Mouse (Mus musculus): ENCODE measurements around the gene Brs3.

Brs3 gene

DNA sequence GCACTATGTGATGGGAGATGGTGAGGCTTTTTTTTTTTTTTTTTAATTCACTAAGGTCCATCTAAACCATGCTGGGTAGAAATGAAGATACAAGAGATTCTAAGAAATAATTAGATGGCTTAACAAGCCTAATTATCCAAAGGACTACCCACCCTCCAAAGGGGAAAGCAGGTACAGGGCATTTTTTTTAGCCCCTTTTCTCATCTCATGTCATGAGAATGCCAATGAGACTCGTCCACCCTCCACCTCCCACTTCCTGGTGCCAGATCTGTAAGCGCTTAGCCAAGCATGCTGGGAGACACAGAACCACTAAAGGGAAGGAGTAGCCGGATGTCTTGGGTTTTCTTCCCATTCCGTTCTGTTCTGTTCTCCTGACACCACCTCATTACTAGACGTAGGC, at the start of gene Brs3:
TSS of gene Brs3 (plus strand) at position 301 of the 400 bp plus-strand sequence.
- no peak for DNase-seq (ENCODE audit: low read depth, low spot score)

DNA sequence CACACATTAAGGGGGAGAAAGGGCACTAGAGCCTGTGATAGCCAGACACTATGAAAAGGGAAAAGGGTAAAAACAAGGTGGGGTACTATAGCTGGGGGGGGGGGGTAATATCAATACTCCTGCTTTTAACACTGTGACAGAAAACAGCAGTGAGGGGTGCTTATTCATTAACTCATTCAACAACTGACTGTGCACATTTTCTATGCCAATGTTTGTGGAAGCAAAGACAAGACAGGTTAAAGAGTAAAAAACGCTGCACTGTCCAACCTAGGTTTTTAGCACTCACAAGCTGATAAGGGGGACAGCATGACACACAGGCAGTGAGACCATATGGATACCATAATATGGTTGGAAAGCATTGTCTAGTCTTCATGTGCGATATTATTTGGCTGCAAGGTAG, 30.0 kb upstream of the Brs3 start:
- DNase-seq (ENCODE audit: low read depth, low spot score): no peak

DNA sequence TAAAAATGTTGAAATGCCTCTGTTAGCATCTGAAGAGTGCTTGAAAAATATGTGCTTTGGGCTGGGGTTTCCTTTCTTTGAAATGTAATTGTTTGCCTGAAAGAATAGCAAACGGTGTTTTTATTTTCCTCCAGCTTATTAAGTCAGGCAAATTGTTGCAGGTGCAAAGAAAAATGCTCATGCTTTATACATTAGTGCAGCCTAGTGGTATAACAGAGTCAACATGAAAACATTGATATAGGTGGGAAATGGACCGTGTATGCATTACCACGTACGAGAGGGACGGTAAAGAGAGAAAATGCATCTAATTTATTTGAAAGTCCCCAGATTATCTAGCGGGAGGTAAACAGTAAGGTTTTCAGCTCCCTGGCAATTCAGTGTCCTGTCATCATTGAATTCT, 995 bp downstream of the Brs3 start:
- DNase-seq (ENCODE audit: low read depth, low spot score): no peak

DNA sequence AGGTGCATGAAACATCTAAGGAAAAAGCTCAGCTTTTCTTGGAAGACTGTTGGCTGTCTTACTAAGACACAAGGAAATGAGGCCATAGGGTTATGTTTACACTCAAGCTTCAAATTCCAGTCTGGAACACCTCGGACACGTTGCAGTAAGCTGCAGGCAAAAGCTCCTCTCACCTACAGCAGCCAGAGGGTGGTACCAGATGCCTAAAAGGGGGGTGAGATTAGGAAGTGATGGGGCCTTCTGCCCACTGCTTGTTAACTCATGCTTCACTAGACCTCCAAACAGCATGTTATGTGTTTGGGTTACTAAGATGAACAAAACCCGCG, 9.9 kb downstream of the Brs3 start:
- no peak for DNase-seq (ENCODE audit: low read depth, low spot score)

DNA sequence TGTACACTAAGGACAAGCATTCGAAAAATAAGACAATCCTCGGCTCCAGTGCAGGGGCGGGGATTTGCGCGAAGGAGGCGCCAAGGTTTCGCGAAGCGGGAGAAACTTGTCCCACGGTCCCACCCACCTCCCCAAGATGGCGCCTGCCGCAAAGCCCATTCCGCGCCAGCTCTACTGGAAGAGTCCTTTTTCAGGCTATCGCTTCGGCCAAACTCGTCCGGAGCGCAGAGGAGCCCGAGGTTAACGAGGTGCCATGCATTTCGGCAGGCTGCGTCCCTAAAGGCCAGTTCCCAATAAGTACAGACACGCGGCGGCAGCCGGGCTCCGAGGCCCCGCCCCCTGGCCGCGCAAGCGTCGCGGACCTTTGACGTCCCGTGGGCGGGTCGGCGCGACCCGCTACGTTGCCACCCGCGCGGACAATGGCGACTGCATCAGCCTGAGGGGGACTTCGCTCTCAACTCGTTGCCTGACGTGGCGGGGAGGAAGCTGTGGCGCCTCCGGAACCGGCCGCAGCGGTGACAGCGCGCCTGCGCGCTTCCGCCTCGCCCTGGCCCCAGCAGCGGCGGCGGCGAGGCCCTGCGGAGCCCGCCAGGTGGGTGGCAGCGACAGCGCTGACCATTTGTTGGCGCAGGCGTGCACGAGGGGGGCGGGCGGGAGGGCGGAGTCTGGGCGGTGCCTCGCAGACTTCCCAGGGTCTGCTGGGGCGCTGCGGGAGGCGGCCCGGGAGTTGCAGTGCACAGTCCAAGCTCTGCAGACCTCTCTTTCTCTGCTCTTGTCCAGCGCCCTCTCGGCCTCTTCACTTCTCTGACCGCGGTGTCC, 10.5 kb downstream of the Brs3 start, which contains the start of gene Htatsf1:
TSS of gene Htatsf1 (plus strand) at position 410 of the 819 bp plus-strand sequence.
- DNase-seq (ENCODE audit: low read depth, low spot score): peak; percentile 55

DNA sequence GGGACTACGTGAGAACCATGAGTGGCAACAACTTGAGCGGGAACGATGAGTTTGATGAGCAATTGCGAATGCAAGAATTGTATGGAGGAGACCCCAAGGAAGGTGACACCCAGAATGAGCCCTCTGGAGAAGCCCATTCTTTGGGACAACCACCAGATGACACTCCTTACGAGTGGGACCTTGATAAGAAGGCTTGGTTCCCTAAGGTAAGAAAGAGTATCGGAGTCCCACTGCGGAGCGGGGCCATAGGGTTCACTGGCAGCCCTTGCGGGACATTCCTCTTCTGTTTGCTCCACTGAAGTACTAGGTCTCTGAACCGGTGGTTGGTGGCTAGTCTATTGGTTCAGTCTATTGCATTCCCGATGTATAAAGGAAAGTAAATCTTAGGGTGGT, 11.1 kb downstream of the Brs3 start:
- DNase-seq (ENCODE audit: low read depth, low spot score): no peak

DNA sequence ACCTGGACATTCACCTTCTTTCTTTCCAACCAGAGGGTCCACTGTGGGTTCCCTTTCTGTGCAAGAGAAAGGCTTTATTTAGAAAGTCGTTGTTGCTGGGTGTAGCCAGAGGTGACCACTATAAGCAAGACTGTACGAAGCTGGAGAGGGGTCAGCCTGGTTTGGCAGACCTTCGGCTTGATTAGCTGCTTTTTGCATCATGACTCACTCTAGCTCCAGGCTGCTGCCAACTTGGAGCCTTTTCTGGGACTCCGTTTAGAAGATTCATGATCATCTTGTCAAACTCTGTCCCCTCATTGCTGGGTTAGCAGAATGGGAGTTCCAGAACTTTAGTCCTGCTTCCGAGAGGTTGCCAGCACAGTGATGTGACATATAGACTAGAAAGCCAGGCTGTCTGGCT, 38.6 kb downstream of the Brs3 start:
- DNase-seq (ENCODE audit: low read depth, low spot score): no peak

DNA sequence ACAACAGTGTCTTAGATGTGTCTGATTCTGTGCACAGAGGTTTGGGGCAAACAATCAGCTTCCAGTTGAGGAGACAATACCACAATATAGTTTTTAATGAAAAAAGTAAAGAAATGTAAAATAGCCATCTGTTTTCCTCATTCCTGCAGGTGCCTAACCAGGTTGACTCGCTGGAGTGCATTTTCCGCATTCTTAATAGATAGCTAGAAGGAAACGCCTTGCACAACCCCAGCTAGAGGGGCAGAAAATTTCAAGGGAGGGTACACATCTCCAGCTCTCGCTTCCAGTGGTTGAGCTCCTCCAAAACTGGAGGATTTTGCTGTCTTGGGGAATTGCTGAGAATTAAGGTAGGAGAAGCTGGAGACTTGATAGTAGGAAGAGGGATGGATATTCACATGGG, 44.9 kb downstream of the Brs3 start, which contains the start of gene Vgll1:
TSS of gene Vgll1 (plus strand) at position 301 of the 400 bp plus-strand sequence.
- DNase-seq (ENCODE audit: low read depth, low spot score): no peak
